Mouse (Mus musculus): ENCODE measurements around the gene Rab9. TPM values are rescaled to one million over a fixed set of nuclear protein-coding genes. Genes with fewer than 3 reads are reported as not detected.

Gene Rab9
- polyA plus RNA-seq, 1 experiment = 74.9 TPM

- Histone ChIP-seq H3K4me1 (ENCODE audit: control insufficient read depth, insufficient read depth, low read length) (no peaks in the 10 kb centered on the region), H3K9me3 (replicated peaks; ENCODE audit: control insufficient read depth, insufficient read depth, low read length, poor library complexity, severe bottlenecking) (no peaks in the 10 kb centered on the region), H3K27me3 (ENCODE audit: control insufficient read depth, insufficient read depth, low read length, poor library complexity, severe bottlenecking) (no peaks in the 10 kb centered on the region), H3K27ac (ENCODE audit: insufficient read depth, low read length) (no peak overlapping the region), H3K4me3 (ENCODE audit: low read depth, low read length) (no peak overlapping the region), H3K36me3 (ENCODE audit: control insufficient read depth, insufficient read depth, low read length, poor library complexity, severe bottlenecking) (peaks cover 2% of the 10 kb centered on the region; the same call in 1 of the 2 replicates), H3K9ac (ENCODE audit: low read depth, poor library complexity, severe bottlenecking) (no peak overlapping the region)
- no peak for TF ChIP-seq POLR2A (IDR thresholded peaks at IDR 0.05; ENCODE audit: insufficient read depth, low read length)
- TF ChIP-seq CTCF (IDR thresholded peaks at IDR 0.05; ENCODE audit: low read depth, low read length) = no peak
- no peak for TF ChIP-seq EP300 (IDR thresholded peaks at IDR 0.05; ENCODE audit: insufficient read depth, low read depth, low read length)
Observed at GRCm38 (mm10) chrX:166499496-166500190, 20.0 kb upstream of the Rab9 start.

GRCm38 (mm10) chrX:166497771-166498170, 18.1 kb upstream of the Rab9 start:
- TF ChIP-seq POLR2A (IDR thresholded peaks at IDR 0.05; ENCODE audit: insufficient read depth, low read length) = no peak
- TF ChIP-seq CTCF (IDR thresholded peaks at IDR 0.05; ENCODE audit: low read depth, low read length) = no peak
- no peak overlapping the region for H3K9ac ChIP-seq (ENCODE audit: low read depth, poor library complexity, severe bottlenecking)
- H3K36me3 ChIP-seq (ENCODE audit: control insufficient read depth, insufficient read depth, low read length, poor library complexity, severe bottlenecking) = no peaks in the 10 kb centered on the region
- no peak overlapping the region for H3K27ac ChIP-seq (ENCODE audit: insufficient read depth, low read length)
- H3K4me1 ChIP-seq (ENCODE audit: control insufficient read depth, insufficient read depth, low read length) = no peaks in the 10 kb centered on the region
- H3K4me3 ChIP-seq (ENCODE audit: low read depth, low read length) = no peak overlapping the region
- H3K27me3 ChIP-seq (ENCODE audit: control insufficient read depth, insufficient read depth, low read length, poor library complexity, severe bottlenecking) = no peaks in the 10 kb centered on the region
- H3K9me3 ChIP-seq (replicated peaks; ENCODE audit: control insufficient read depth, insufficient read depth, low read length, poor library complexity, severe bottlenecking) = no peaks in the 10 kb centered on the region

GRCm38 (mm10) chrX:166495052-166495451, 15.4 kb upstream of the Rab9 start:
- Histone ChIP-seq H3K9ac (ENCODE audit: low read depth, poor library complexity, severe bottlenecking) (no peak overlapping the region), H3K4me3 (ENCODE audit: low read depth, low read length) (no peak overlapping the region), H3K27ac (ENCODE audit: insufficient read depth, low read length) (no peak overlapping the region), H3K27me3 (ENCODE audit: control insufficient read depth, insufficient read depth, low read length, poor library complexity, severe bottlenecking) (no peaks in the 10 kb centered on the region), H3K36me3 (ENCODE audit: control insufficient read depth, insufficient read depth, low read length, poor library complexity, severe bottlenecking) (no peaks in the 10 kb centered on the region), H3K9me3 (replicated peaks; ENCODE audit: control insufficient read depth, insufficient read depth, low read length, poor library complexity, severe bottlenecking) (no peaks in the 10 kb centered on the region), H3K4me1 (ENCODE audit: control insufficient read depth, insufficient read depth, low read length) (no peaks in the 10 kb centered on the region)
- TF ChIP-seq EP300 (IDR thresholded peaks at IDR 0.05; ENCODE audit: insufficient read depth, low read depth, low read length) (no peak), CTCF (IDR thresholded peaks at IDR 0.05; ENCODE audit: low read depth, low read length) (no peak), POLR2A (IDR thresholded peaks at IDR 0.05; ENCODE audit: insufficient read depth, low read length) (no peak)

GRCm38 (mm10) chrX:166478631-166479364, 869 bp downstream of the Rab9 start:
- Histone ChIP-seq H3K27ac (ENCODE audit: insufficient read depth, low read length) (no peak overlapping the region), H3K9ac (ENCODE audit: low read depth, poor library complexity, severe bottlenecking) (peak overlapping the region; percentile 78), H3K27me3 (ENCODE audit: control insufficient read depth, insufficient read depth, low read length, poor library complexity, severe bottlenecking) (no peaks in the 10 kb centered on the region), H3K9me3 (replicated peaks; ENCODE audit: control insufficient read depth, insufficient read depth, low read length, poor library complexity, severe bottlenecking) (no peaks in the 10 kb centered on the region), H3K4me1 (ENCODE audit: control insufficient read depth, insufficient read depth, low read length) (peaks cover 3% of the 10 kb centered on the region), H3K36me3 (ENCODE audit: control insufficient read depth, insufficient read depth, low read length, poor library complexity, severe bottlenecking) (peaks cover 14% of the 10 kb centered on the region), H3K4me3 (ENCODE audit: low read depth, low read length) (peak overlapping the region; percentile 99)
- TF ChIP-seq POLR2A (IDR thresholded peaks at IDR 0.05; ENCODE audit: insufficient read depth, low read length) (no peak), EP300 (IDR thresholded peaks at IDR 0.05; ENCODE audit: insufficient read depth, low read depth, low read length) (no peak), CTCF (IDR thresholded peaks at IDR 0.05; ENCODE audit: low read depth, low read length) (no peak)

GRCm38 (mm10) chrX:166477393-166477792, 2.3 kb downstream of the Rab9 start:
- Histone ChIP-seq H3K9me3 (replicated peaks; ENCODE audit: control insufficient read depth, insufficient read depth, low read length, poor library complexity, severe bottlenecking) (no peaks in the 10 kb centered on the region), H3K4me3 (ENCODE audit: low read depth, low read length) (peak overlapping the region; percentile 33), H3K9ac (ENCODE audit: low read depth, poor library complexity, severe bottlenecking) (no peak overlapping the region), H3K27ac (ENCODE audit: insufficient read depth, low read length) (no peak overlapping the region; the same call in 1 of the 2 replicates), H3K36me3 (ENCODE audit: control insufficient read depth, insufficient read depth, low read length, poor library complexity, severe bottlenecking) (peaks cover 17% of the 10 kb centered on the region), H3K4me1 (ENCODE audit: control insufficient read depth, insufficient read depth, low read length) (no peaks in the 10 kb centered on the region), H3K27me3 (ENCODE audit: control insufficient read depth, insufficient read depth, low read length, poor library complexity, severe bottlenecking) (no peaks in the 10 kb centered on the region)
- TF ChIP-seq POLR2A (IDR thresholded peaks at IDR 0.05; ENCODE audit: insufficient read depth, low read length) (no peak), CTCF (IDR thresholded peaks at IDR 0.05; ENCODE audit: low read depth, low read length) (no peak), EP300 (IDR thresholded peaks at IDR 0.05; ENCODE audit: insufficient read depth, low read depth, low read length) (no peak)

GRCm38 (mm10) chrX:166472612-166473011, 7.1 kb downstream of the Rab9 start:
- Histone ChIP-seq H3K4me1 (ENCODE audit: control insufficient read depth, insufficient read depth, low read length) (no peaks in the 10 kb centered on the region), H3K36me3 (ENCODE audit: control insufficient read depth, insufficient read depth, low read length, poor library complexity, severe bottlenecking) (peaks cover 17% of the 10 kb centered on the region), H3K27ac (ENCODE audit: insufficient read depth, low read length) (no peak overlapping the region), H3K9me3 (replicated peaks; ENCODE audit: control insufficient read depth, insufficient read depth, low read length, poor library complexity, severe bottlenecking) (no peaks in the 10 kb centered on the region), H3K4me3 (ENCODE audit: low read depth, low read length) (no peak overlapping the region), H3K27me3 (ENCODE audit: control insufficient read depth, insufficient read depth, low read length, poor library complexity, severe bottlenecking) (no peaks in the 10 kb centered on the region), H3K9ac (ENCODE audit: low read depth, poor library complexity, severe bottlenecking) (no peak overlapping the region)
- TF ChIP-seq CTCF (IDR thresholded peaks at IDR 0.05; ENCODE audit: low read depth, low read length) (no peak), EP300 (IDR thresholded peaks at IDR 0.05; ENCODE audit: insufficient read depth, low read depth, low read length) (no peak), POLR2A (IDR thresholded peaks at IDR 0.05; ENCODE audit: insufficient read depth, low read length) (no peak)
